Mouse (Mus musculus): Measurements from ENCODE around the gene Adgrg3.

- no peak for TF ChIP-seq CTCF (IDR thresholded peaks at IDR 0.05; ENCODE audit: low read depth)
- TF ChIP-seq EP300 (IDR thresholded peaks at IDR 0.05; ENCODE audit: low read depth): no peak
Observed at GRCm38 (mm10) chr8:94983146-94983545, 34.3 kb upstream of the Adgrg3 start.
